Mouse (Mus musculus): ENCODE measurements around the gene Plac8. TPM values are rescaled to one million over a fixed set of nuclear protein-coding genes. Genes with fewer than 3 reads are reported as not detected.
A peak's percentile ranks its signal among the peaks of the same experiment; 100 is the strongest.

The Plac8 gene
- polyA plus RNA-seq (2011; ENCODE audit: insufficient read depth, insufficient read length, low read depth, missing spikeins) = 19.6 and 22.1 TPM in 2 replicates

- peak within 1 kb of the TSS; percentile 7; the same call in 1 of the 2 replicates for H3K27ac ChIP-seq (ENCODE audit: insufficient read depth, low read length)
- no peaks in the 10 kb centered on the region for H3K36me3 ChIP-seq (ENCODE audit: control insufficient read depth, insufficient read depth, low read length, poor library complexity, severe bottlenecking)
- H3K9ac ChIP-seq (ENCODE audit: low read depth, poor library complexity, severe bottlenecking) = no peak within 1 kb of the TSS
- TF ChIP-seq EP300 (IDR thresholded peaks at IDR 0.05; ENCODE audit: insufficient read depth, low read depth, low read length) (no peak), CTCF (IDR thresholded peaks at IDR 0.05; ENCODE audit: low read depth, low read length) (no peak)
- peak within 1 kb of the TSS; percentile 21; the same call in 1 of the 2 replicates for H3K4me3 ChIP-seq (ENCODE audit: low read depth, low read length)
- peaks cover 2% of the 10 kb centered on the region for H3K4me1 ChIP-seq (ENCODE audit: control insufficient read depth, insufficient read depth, low read length)
- no peaks in the 10 kb centered on the region for H3K27me3 ChIP-seq (ENCODE audit: control insufficient read depth, insufficient read depth, low read length, poor library complexity, severe bottlenecking)
- H3K9me3 ChIP-seq (replicated peaks; ENCODE audit: control insufficient read depth, insufficient read depth, low read length, poor library complexity, severe bottlenecking) = no peaks in the 10 kb centered on the region
These were observed at the start of gene Plac8 for GRCm38 (mm10) chr5:100572069-100572468. Gene Plac8, minus strand, starts transcription at chr5:100572245.

GRCm38 (mm10) chr5:100620952-100621351 is 48.9 kb upstream of the Plac8 start:
- Histone ChIP-seq H3K9ac (ENCODE audit: low read depth, poor library complexity, severe bottlenecking) (no peak overlapping the region), H3K4me1 (ENCODE audit: control insufficient read depth, insufficient read depth, low read length) (no peaks in the 10 kb centered on the region), H3K27ac (ENCODE audit: insufficient read depth, low read length) (no peak overlapping the region), H3K36me3 (ENCODE audit: control insufficient read depth, insufficient read depth, low read length, poor library complexity, severe bottlenecking) (no peaks in the 10 kb centered on the region), H3K27me3 (ENCODE audit: control insufficient read depth, insufficient read depth, low read length, poor library complexity, severe bottlenecking) (no peaks in the 10 kb centered on the region), H3K4me3 (ENCODE audit: low read depth, low read length) (no peak overlapping the region), H3K9me3 (replicated peaks; ENCODE audit: control insufficient read depth, insufficient read depth, low read length, poor library complexity, severe bottlenecking) (no peaks in the 10 kb centered on the region)
- TF ChIP-seq POLR2A (IDR thresholded peaks at IDR 0.05; ENCODE audit: insufficient read depth, low read length) (no peak), EP300 (IDR thresholded peaks at IDR 0.05; ENCODE audit: insufficient read depth, low read depth, low read length) (no peak), CTCF (IDR thresholded peaks at IDR 0.05; ENCODE audit: low read depth, low read length) (no peak)

GRCm38 (mm10) chr5:100619586-100620275 is 47.7 kb upstream of the Plac8 start:
- Histone ChIP-seq H3K4me1 (ENCODE audit: control insufficient read depth, insufficient read depth, low read length) (no peaks in the 10 kb centered on the region), H3K27ac (ENCODE audit: insufficient read depth, low read length) (no peak overlapping the region)

GRCm38 (mm10) chr5:100613896-100614768 is 42.1 kb upstream of the Plac8 start:
- Histone ChIP-seq H3K27me3 (ENCODE audit: control insufficient read depth, insufficient read depth, low read length, poor library complexity, severe bottlenecking) (no peaks in the 10 kb centered on the region; the same call in 1 of the 2 replicates), H3K9me3 (replicated peaks; ENCODE audit: control insufficient read depth, insufficient read depth, low read length, poor library complexity, severe bottlenecking) (no peaks in the 10 kb centered on the region), H3K27ac (ENCODE audit: insufficient read depth, low read length) (no peak overlapping the region), H3K4me1 (ENCODE audit: control insufficient read depth, insufficient read depth, low read length) (no peaks in the 10 kb centered on the region), H3K36me3 (ENCODE audit: control insufficient read depth, insufficient read depth, low read length, poor library complexity, severe bottlenecking) (no peaks in the 10 kb centered on the region), H3K9ac (ENCODE audit: low read depth, poor library complexity, severe bottlenecking) (no peak overlapping the region), H3K4me3 (ENCODE audit: low read depth, low read length) (no peak overlapping the region)
- no peak for TF ChIP-seq EP300 (IDR thresholded peaks at IDR 0.05; ENCODE audit: insufficient read depth, low read depth, low read length)
- no peak for TF ChIP-seq POLR2A (IDR thresholded peaks at IDR 0.05; ENCODE audit: insufficient read depth, low read length)
- TF ChIP-seq CTCF (IDR thresholded peaks at IDR 0.05; ENCODE audit: low read depth, low read length) = no peak

More at GRCm38 (mm10) chr5:100619586-100620275, 47.7 kb upstream of the Plac8 start:
- no peak for TF ChIP-seq EP300 (IDR thresholded peaks at IDR 0.05; ENCODE audit: insufficient read depth, low read depth, low read length)
- no peak for TF ChIP-seq POLR2A (IDR thresholded peaks at IDR 0.05; ENCODE audit: insufficient read depth, low read length)
- TF ChIP-seq CTCF (IDR thresholded peaks at IDR 0.05; ENCODE audit: low read depth, low read length) = no peak
- H3K27me3 ChIP-seq (ENCODE audit: control insufficient read depth, insufficient read depth, low read length, poor library complexity, severe bottlenecking) = no peaks in the 10 kb centered on the region; the same call in 1 of the 2 replicates
- H3K4me3 ChIP-seq (ENCODE audit: low read depth, low read length) = no peak overlapping the region
- no peaks in the 10 kb centered on the region for H3K9me3 ChIP-seq (replicated peaks; ENCODE audit: control insufficient read depth, insufficient read depth, low read length, poor library complexity, severe bottlenecking)
- H3K36me3 ChIP-seq (ENCODE audit: control insufficient read depth, insufficient read depth, low read length, poor library complexity, severe bottlenecking) = no peaks in the 10 kb centered on the region
- no peak overlapping the region for H3K9ac ChIP-seq (ENCODE audit: low read depth, poor library complexity, severe bottlenecking)

- TF ChIP-seq POLR2A (IDR thresholded peaks at IDR 0.05; ENCODE audit: insufficient read depth, low read length) (no peak), EP300 (IDR thresholded peaks at IDR 0.05; ENCODE audit: insufficient read depth, low read depth, low read length) (no peak), CTCF (IDR thresholded peaks at IDR 0.05; ENCODE audit: low read depth, low read length) (no peak)
These were observed 35.8 kb upstream of the Plac8 start for GRCm38 (mm10) chr5:100607868-100608267.

More at GRCm38 (mm10) chr5:100607868-100608267, 35.8 kb upstream of the Plac8 start:
- no peak overlapping the region for H3K9ac ChIP-seq (ENCODE audit: low read depth, poor library complexity, severe bottlenecking)
- H3K36me3 ChIP-seq (ENCODE audit: control insufficient read depth, insufficient read depth, low read length, poor library complexity, severe bottlenecking) = no peaks in the 10 kb centered on the region
- no peaks in the 10 kb centered on the region for H3K4me1 ChIP-seq (ENCODE audit: control insufficient read depth, insufficient read depth, low read length)
- H3K4me3 ChIP-seq (ENCODE audit: low read depth, low read length) = no peak overlapping the region
- no peaks in the 10 kb centered on the region for H3K27me3 ChIP-seq (ENCODE audit: control insufficient read depth, insufficient read depth, low read length, poor library complexity, severe bottlenecking)
- no peak overlapping the region for H3K27ac ChIP-seq (ENCODE audit: insufficient read depth, low read length)
- H3K9me3 ChIP-seq (replicated peaks; ENCODE audit: control insufficient read depth, insufficient read depth, low read length, poor library complexity, severe bottlenecking) = no peaks in the 10 kb centered on the region

All from ES-Bruce4 (cell line).